Mouse (Mus musculus): ENCODE data around the gene Anapc15.

GRCm38 (mm10) chr7:101863415-101863814, at the start of gene Anapc15:
- no peak for TF ChIP-seq POLR2AphosphoS5 (IDR thresholded peaks at IDR 0.05; ENCODE audit: insufficient replicate concordance, low read depth, low read length)
- TF ChIP-seq CTCF (IDR thresholded peaks at IDR 0.05; ENCODE audit: low read depth, low read length), result no peak
- no peak for TF ChIP-seq TAL1 (conservative IDR thresholded peaks at IDR 0.05; ENCODE audit: low read depth, low read length)
- TF ChIP-seq GATA2 (IDR thresholded peaks at IDR 0.05; ENCODE audit: borderline replicate concordance, low read depth, low read length), result no peak
- no peak for TF ChIP-seq GATA1 (IDR thresholded peaks at IDR 0.05; ENCODE audit: borderline replicate concordance, low read length)

All from G1E (cell line).